Mouse (Mus musculus) frontal cortex, postnatal 10 days (tissue): Measurements from ENCODE around the gene Syk.

ENCODE experiments used
- DNase-seq, 2 experiments: peaks; one replicate each; pipeline ENCODE4 v3.0.0; 2022; ENCODE audit warnings: low spot score in 2 of 2, mixed read lengths in 1 of 2

The Syk gene

DNA sequence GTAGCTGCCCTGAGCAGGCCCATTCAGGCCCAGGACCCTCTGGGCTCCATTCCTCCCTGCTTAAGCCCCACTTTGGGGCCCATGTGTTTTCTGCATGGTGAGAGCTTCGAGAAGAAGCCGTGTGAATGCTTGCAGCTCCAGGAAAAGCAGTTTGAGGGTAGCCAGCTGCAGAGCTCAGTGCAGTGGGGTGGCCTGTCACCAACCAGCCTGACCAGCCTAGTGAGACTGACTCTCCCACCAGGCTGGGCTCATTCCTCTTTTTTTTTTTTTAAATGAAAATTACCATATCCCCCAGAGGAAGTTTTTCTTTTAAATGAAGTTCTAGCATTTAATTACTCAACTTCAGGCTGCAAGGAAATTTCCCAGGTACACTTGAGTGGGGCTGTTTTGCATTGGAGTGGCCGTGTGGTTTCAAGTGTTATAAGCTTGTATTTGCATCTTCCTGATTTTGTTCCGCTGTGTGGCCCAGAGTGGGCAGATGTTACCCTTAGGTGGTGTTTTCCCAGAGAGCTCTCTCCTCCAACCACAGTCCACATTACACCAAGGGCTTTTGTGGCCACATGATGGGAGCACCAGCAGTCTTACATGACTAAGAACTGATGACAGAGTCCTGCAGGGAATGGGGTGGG is 17.2 kb downstream of the Syk start:
- DNase-seq, result no peak

- no peak for DNase-seq
These were observed 19.8 kb downstream of the Syk start for GRCm38 (mm10) chr13:52602752-52603151.

DNA sequence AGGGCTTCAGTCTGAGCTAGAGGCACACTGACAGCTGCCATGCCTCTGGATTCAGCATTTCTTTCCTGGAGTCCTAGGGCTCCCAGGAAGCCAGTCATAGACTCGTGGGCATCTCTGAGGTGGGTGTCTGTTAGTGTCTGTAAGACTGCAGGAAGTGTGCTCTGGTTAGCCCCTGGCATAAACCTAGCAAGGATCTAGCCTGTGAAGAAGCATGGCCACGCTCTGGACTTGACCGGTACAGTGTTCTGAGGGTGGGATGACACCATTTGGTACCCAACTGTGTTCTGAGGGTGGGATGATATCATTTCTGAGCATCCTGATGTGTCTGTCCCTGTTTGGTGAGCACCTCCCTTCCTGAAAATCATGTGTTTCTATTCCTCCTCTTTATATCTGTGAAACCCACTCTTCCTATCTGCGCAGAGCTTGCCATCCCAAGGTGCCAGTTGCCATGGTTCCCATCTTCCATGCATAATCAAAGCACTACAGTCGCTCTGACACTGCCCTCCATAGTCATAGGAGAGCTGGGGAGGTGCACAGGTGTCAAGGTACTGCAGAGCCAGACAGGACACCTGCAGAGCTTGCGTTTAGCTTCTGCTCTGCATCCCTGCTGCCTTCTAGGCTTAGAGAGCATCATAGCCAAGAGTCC is 20.9 kb downstream of the Syk start:
- DNase-seq, result peak; percentile 19 to 28

DNA sequence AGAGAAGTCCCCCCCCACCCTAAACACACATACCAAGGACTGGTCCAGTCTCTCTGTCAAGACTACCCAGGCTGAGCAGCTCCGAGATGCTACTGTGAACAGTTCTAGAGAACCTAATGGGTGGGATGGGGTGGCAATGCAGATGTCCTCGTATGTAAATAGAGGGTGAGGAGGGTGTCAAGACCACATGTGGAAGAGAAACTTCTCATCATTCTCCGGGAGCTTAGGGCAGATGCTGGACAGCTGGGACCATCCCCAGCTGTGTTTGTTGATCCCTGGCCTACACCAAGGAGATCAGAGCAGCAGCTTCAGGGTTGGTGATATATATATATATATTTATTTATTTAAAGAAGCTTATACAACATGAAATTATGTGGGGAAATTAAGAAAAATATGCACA is 22.0 kb downstream of the Syk start:
- no peak for DNase-seq

GRCm38 (mm10) chr13:52605911-52606310 is 22.9 kb downstream of the Syk start:
- no peak for DNase-seq

GRCm38 (mm10) chr13:52606656-52607275 is 23.8 kb downstream of the Syk start:
- no peak for DNase-seq

DNA sequence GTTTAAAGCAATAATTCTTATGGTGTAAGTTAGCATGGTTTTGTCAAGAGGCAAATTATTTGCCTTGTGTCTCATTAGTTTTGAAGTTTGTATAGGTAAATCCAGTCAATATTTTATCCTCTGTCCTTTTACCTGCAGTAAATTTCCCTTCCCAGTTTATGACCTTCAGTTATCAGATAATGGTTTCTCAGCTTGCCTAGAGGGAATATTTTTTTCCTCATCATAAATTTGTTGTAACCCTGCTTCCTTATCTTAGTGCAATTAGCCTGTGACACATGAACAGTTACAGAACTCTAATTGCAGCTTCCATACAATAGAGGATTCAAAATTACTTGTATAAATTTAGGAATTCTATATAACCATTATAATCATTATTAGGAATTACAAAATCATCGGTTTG is 25.0 kb downstream of the Syk start:
- DNase-seq, result no peak

GRCm38 (mm10) chr13:52610463-52610862 is 27.5 kb downstream of the Syk start:
- DNase-seq, result no peak

GRCm38 (mm10) chr13:52613266-52613665 is 30.3 kb downstream of the Syk start:
- DNase-seq, result no peak

DNA sequence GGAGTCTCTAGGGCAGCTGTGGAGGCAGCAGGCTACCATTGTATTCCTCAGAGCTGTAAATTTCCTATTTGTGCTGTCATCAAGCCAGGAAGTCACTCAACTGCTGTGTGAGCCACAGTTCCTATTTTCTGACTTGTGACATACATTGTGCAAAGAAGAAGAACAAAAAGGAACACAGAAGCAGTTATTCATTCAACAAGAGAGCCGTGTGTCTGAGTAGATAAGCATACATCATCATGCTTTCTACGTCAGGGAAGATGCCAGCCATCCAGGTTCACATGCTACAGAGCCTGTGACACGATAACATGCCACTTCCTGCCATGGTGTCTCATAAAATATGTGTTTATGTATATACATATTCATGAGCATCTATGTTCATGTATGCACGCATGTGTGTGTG is 32.1 kb downstream of the Syk start:
- DNase-seq, result no peak

DNA sequence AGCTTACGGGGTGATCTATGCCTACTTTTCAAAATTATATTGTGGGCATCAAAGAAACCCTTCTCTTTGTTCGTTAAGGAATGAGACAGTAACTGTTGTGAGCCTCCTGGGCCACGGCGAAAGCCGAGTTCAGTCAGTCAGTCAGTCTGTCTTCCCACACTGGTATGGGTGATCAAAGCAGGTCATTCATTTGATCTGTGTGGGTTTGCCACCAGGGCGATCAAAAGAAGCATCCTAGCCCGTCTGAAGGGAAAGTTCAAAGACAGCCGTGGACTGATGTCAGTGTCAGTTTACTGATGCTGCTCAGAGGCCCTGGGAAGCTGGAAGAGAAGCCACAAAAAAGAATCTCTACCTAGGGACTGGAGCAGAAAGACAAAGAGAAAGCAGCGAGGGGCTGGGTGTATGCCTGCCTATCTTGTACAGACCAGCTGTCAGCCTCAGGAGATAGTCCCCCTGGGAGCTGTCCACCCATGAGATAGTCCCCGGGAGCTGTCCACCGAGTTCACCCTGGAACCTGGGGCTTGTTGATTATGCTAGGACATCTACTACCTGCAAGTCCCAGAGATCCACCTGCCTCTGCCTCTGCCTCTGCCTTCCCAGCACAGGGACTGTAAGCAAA is 34.2 kb downstream of the Syk start:
- DNase-seq, result no peak

DNA sequence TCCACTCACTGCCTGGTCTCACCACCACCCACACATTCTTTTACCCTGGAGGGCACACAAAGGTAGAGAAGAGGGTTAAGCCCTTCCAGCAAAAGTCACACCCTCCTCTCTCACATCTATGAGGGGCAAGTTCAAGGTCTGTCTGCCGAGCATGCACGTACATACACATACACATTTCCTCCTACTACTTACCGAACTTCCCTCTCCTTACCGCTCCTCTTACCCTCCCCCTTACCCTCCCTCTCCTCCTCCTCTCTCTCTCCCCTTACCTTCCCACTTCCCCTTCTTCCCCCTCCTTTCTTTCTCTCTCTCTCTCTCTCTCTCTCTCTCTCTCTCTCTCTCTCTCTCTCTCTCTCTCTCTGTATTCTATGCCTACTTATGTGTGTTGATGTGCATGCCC is 35.6 kb downstream of the Syk start:
- DNase-seq, result no peak

GRCm38 (mm10) chr13:52619482-52619881 is 36.5 kb downstream of the Syk start:
- no peak for DNase-seq

GRCm38 (mm10) chr13:52624038-52624437 is 41.1 kb downstream of the Syk start:
- DNase-seq, result peak; percentile 36 to 47

- DNase-seq, result peak in 1 of 2 experiments; percentile 48
These were observed 45.6 kb downstream of the Syk start for GRCm38 (mm10) chr13:52628602-52629001.

DNA sequence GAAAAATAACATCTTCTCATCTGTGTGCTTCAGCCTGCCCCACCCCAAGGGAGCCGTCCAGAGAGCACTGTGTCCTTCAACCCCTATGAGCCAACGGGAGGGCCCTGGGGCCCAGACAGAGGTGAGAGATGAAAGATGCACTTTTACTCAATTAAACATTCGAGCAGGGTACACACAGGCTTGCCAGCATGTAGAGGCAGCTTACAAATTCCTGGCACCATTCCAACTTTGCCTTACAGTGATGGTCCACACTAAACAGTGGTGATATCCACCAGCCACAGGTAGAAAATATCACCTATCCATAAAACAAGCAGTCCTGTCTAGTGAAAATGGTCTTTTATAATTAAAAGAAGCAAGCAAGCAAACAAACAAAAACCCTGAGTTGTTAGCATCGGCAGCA is 48.7 kb downstream of the Syk start:
- no peak for DNase-seq

DNA sequence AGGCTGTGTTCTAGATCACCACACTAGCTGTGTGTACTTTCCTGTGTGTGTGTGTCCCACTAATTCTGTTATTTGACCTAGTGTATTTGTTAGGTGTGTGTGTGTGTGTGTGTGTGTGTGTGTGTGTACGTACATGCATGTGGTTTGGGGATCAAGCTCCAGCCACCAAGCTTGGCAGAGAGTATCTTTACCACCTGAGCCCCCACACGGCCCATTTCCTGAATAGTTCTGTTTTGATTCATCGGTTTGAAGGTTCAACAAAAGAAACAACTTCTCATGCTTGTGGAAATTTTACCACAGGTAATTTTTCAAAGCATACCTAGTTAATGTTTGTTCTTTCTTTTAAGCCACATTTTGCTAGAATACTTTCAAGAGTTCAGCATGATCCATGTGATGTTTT is 52.5 kb downstream of the Syk start:
- DNase-seq, result no peak

DNA sequence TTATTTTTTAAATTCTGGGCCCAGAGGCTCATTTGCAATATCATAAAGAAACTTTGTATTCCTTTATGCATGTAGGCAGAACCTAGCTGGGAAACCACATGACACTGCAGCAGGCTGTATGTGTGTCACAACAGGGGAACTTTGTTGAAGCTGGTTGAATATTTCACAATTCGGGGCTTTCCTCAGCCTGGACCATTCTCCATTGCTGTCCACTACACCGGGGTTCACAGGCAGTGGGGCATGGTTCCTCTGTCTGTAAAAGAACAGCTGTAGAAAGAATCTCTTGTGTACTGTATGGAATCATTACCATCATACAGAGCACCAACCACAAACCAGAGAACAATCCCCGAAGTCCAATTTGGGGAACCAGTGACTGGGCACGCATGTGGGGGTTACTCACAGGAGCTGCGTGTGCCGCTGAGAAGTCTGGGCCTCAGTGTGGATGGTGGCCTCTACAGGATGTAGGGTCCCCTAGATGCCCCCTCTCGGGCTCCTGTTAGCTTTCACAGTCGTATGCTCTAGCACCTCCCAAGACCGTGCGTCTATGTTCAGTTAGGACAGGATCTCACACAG is 53.3 kb downstream of the Syk start:
- no peak for DNase-seq

DNA sequence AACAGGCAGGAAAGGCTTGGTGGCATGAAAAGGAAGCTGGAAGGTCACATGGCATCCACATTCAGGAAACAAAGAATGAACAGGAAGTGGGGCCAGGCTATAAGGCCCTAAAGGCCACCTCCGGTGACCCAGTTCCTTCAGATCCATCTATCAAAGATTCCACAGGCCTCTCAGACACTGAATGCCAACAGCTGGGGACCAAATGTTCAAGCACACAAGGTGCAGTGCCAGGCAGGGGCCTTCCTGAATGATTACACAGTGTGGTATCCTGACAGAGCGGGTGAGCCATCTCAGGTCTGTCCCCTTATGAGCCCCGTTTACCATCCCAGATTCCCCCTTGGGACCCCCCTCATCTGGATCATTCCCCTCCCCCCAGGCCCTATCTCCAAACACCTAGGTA is 63.6 kb downstream of the Syk start:
- DNase-seq, result no peak

DNA sequence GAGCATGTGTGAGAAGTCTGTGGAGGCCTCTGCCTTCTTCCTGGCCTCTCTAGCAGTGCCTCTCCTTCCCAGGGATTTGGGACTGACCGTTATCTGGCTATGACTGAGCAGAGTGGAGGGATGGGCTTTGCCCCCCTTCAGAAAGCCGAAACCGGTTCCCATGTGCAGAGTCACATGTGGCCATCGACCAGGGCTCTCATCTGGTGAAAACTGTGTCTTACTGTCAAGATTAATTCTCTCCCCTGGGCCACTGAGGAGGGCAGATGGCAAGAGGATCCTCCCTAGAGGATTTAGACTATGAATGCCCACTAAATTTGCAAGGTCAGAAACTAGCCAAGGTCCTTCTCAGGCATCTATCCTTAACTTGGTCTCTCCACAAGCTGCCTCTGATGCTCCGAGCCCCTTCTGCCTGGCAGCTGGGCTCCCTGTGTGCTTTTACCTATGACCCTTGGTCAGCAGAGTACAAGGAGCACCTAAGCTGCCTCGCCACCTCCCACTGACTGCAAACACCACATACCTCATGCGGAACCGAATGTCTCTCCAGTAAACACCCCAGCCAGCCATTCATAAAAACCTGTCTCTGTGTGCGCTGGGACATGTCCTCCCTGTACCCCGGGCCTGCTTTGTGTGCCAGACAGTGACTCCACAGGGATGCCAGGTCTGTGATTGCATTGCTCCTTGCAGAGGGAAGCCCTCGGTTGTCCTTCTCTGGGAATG is 65.2 kb downstream of the Syk start:
- no peak for DNase-seq

DNA sequence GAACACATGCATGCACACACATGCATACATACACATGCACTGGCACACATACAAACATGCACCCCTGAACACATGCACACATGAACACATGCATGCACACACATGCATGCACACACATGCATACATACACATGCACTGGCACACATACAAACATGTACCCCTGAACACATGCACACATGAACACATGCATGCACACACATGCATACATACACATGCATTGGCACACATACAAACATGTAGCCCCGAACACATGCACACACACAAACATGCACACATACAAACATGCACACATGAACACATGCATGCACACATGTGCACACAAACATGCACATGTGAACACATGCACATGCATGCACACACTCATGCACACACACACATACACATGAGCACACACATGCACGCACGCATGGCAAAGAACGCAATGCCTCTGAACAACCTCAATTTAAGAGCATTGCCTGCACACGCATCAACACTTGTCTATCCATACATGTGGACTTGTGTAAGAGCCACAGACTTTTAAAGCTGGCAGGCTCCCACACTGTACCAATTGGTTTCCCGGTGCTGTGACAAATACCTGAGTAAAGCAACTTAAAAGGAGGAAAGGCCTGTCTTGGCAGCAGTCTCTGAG is 66.9 kb downstream of the Syk start:
- DNase-seq, result no peak
